Mouse (Mus musculus) embryonic facial prominence, embryonic 13.5 days (tissue): ENCODE measurements at regions not wholly inside any gene's neighbourhood (a gene's known extent, or its start where the extent isn't known, plus 50 kb on each side); places are given as distances from the start of the nearest gene placed in this dataset.

Source experiments
- ATAC-seq: fragments of 200-750 bp; cut with Nextera tagmentation; 2 replicates; pipeline ENCODE4 v1.8.0; 2017; ENCODE audit warnings: low read depth; ENCODE audit not compliant: insufficient number of reproducible peaks, insufficient read depth, low FRiP score, low TSS enrichment
- H3K27ac ChIP-seq: fragments of 300-500 bp; sonication (generic); 2 replicates; pipeline ENCODE4 v1.5.1; 2015; ENCODE audit warnings: moderate library complexity, mild to moderate bottlenecking, inconsistent platforms
- H3K27me3 ChIP-seq: fragments of 300-500 bp; sonication (generic); 2 replicates; pipeline ENCODE4 v1.6.1; 2015; ENCODE audit warnings: mild to moderate bottlenecking, inconsistent platforms
- H3K36me3 ChIP-seq: fragments of 300-500 bp; sonication (generic); 2 replicates; pipeline ENCODE4 v1.6.1; 2015; ENCODE audit warnings: mild to moderate bottlenecking, inconsistent platforms
- H3K4me1 ChIP-seq: fragments of 300-500 bp; sonication (generic); 2 replicates; pipeline ENCODE4 v1.6.1; 2015; ENCODE audit warnings: inconsistent platforms
- H3K4me2 ChIP-seq: fragments of 300-500 bp; sonication (generic); 2 replicates; pipeline ENCODE4 v1.6.1; 2015; ENCODE audit warnings: moderate library complexity, mild to moderate bottlenecking, inconsistent platforms
- H3K4me3 ChIP-seq: fragments of 300-500 bp; sonication (generic); 2 replicates; pipeline ENCODE4 v1.5.1; 2015; ENCODE audit warnings: mild to moderate bottlenecking, inconsistent platforms
- H3K9ac ChIP-seq: fragments of 300-500 bp; sonication (generic); 2 replicates; pipeline ENCODE4 v1.6.1; 2015; ENCODE audit warnings: mild to moderate bottlenecking, inconsistent platforms
- H3K9me3 ChIP-seq: fragments of 300-500 bp; sonication (generic); 2 replicates; pipeline ENCODE4 v1.6.1; 2016; ENCODE audit warnings: inconsistent platforms
- WGBS: fragments of 180-500 bp; shearing (Covaris S2); methylation state at CpG from one replicate; pipeline ENCODE4 v1.1.7; 2015; ENCODE audit warnings: mixed read lengths; 5-methylcytosine and 5-hydroxymethylcytosine counted together

- WGBS = 12% methylated on average over 15 of the region's 15 CpGs
- H3K9ac ChIP-seq = peak overlapping the region; percentile 16; the same call in 1 of the 2 replicates
Observed at GRCm38 (mm10) chr4:150758467-150759237, 95.1 kb upstream of the Errfi1 start.

GRCm38 (mm10) chr4:150757815-150758426 is 95.8 kb upstream of the Errfi1 start:
- Histone ChIP-seq H3K4me1 (peaks cover 22% of the 10 kb centered on the region), H3K27me3 (no peaks in the 10 kb centered on the region), H3K9me3 (no peaks in the 10 kb centered on the region), H3K36me3 (no peaks in the 10 kb centered on the region), H3K27ac (peak overlapping the region; percentile 52), H3K4me3 (no peak overlapping the region), H3K4me2 (peak overlapping the region; percentile 25), H3K9ac (peak overlapping the region; percentile 16; the same call in 1 of the 2 replicates)
- 33% methylated on average over 10 of the region's 10 CpGs for WGBS
- ATAC-seq = no peak

More at GRCm38 (mm10) chr4:150758467-150759237, 95.1 kb upstream of the Errfi1 start:
- Histone ChIP-seq H3K4me3 (no peak overlapping the region), H3K36me3 (no peaks in the 10 kb centered on the region), H3K27me3 (no peaks in the 10 kb centered on the region), H3K4me1 (peaks cover 22% of the 10 kb centered on the region), H3K4me2 (peak overlapping the region; percentile 25), H3K9me3 (no peaks in the 10 kb centered on the region), H3K27ac (peak overlapping the region; percentile 52)
- ATAC-seq = no peak

GRCm38 (mm10) chr4:150757291-150757741 is 96.4 kb upstream of the Errfi1 start:
- Histone ChIP-seq H3K4me2 (no peak overlapping the region), H3K4me1 (peaks cover 22% of the 10 kb centered on the region), H3K4me3 (no peak overlapping the region), H3K9ac (no peak overlapping the region), H3K27me3 (no peaks in the 10 kb centered on the region), H3K36me3 (no peaks in the 10 kb centered on the region), H3K27ac (peak overlapping the region; percentile 52), H3K9me3 (no peaks in the 10 kb centered on the region)
- ATAC-seq = no peak
- WGBS = 59% methylated on average over 10 of the region's 10 CpGs

- 97% methylated on average over 7 of the region's 7 CpGs for WGBS
- Histone ChIP-seq H3K36me3 (no peaks in the 10 kb centered on the region), H3K27me3 (no peaks in the 10 kb centered on the region)
Observed at GRCm38 (mm10) chr4:150755446-150755845, 98.3 kb upstream of the Errfi1 start.

GRCm38 (mm10) chr4:150752151-150752550 is 100.2 kb upstream of the Slc45a1 start:
- no peak for ATAC-seq
- Histone ChIP-seq H3K27me3 (no peaks in the 10 kb centered on the region), H3K36me3 (no peaks in the 10 kb centered on the region), H3K27ac (no peak overlapping the region), H3K9ac (no peak overlapping the region), H3K4me2 (no peak overlapping the region), H3K4me3 (no peak overlapping the region), H3K4me1 (peaks cover 24% of the 10 kb centered on the region), H3K9me3 (no peaks in the 10 kb centered on the region)
- WGBS = 81% methylated on average over 8 of the region's 8 CpGs

More at GRCm38 (mm10) chr4:150755446-150755845, 98.3 kb upstream of the Errfi1 start:
- no peak overlapping the region for H3K27ac ChIP-seq
- H3K4me3 ChIP-seq = no peak overlapping the region
- peaks cover 31% of the 10 kb centered on the region for H3K4me1 ChIP-seq
- H3K9me3 ChIP-seq = no peaks in the 10 kb centered on the region
- no peak overlapping the region for H3K9ac ChIP-seq
- no peak overlapping the region for H3K4me2 ChIP-seq
- no peak for ATAC-seq

- Histone ChIP-seq H3K4me3 (no peak overlapping the region), H3K9me3 (no peaks in the 10 kb centered on the region), H3K4me2 (no peak overlapping the region), H3K4me1 (peaks cover 33% of the 10 kb centered on the region), H3K36me3 (no peaks in the 10 kb centered on the region), H3K27me3 (no peaks in the 10 kb centered on the region), H3K9ac (no peak overlapping the region), H3K27ac (peak overlapping the region; percentile 65)
- no peak for ATAC-seq
- WGBS = 38% methylated on average over 13 of the region's 13 CpGs
Observed at GRCm38 (mm10) chr4:150750445-150751213, 98.7 kb upstream of the Slc45a1 start.

GRCm38 (mm10) chr4:150749066-150749465 is 97.1 kb upstream of the Slc45a1 start:
- H3K4me1 ChIP-seq = peaks cover 35% of the 10 kb centered on the region
- H3K4me2 ChIP-seq = no peak overlapping the region
- H3K27me3 ChIP-seq = no peaks in the 10 kb centered on the region
- no peak overlapping the region for H3K4me3 ChIP-seq
- no peaks in the 10 kb centered on the region for H3K9me3 ChIP-seq
- H3K9ac ChIP-seq = no peak overlapping the region
- 80% methylated on average over 8 of the region's 8 CpGs for WGBS
- no peak for ATAC-seq
- H3K36me3 ChIP-seq = no peaks in the 10 kb centered on the region
- no peak overlapping the region for H3K27ac ChIP-seq

- no peaks in the 10 kb centered on the region for H3K9me3 ChIP-seq
- H3K27ac ChIP-seq = no peak overlapping the region
- no peaks in the 10 kb centered on the region for H3K27me3 ChIP-seq
- WGBS = 63% methylated on average over 13 of the region's 13 CpGs
- H3K4me3 ChIP-seq = no peak overlapping the region
- no peaks in the 10 kb centered on the region for H3K36me3 ChIP-seq
- no peak for ATAC-seq
- peaks cover 35% of the 10 kb centered on the region for H3K4me1 ChIP-seq
- H3K4me2 ChIP-seq = no peak overlapping the region
- H3K9ac ChIP-seq = no peak overlapping the region
Observed at GRCm38 (mm10) chr4:150748099-150749000, 96.4 kb upstream of the Slc45a1 start.

GRCm38 (mm10) chr4:150746430-150746923 is 94.5 kb upstream of the Slc45a1 start:
- Histone ChIP-seq H3K27me3 (no peaks in the 10 kb centered on the region), H3K9me3 (no peaks in the 10 kb centered on the region), H3K4me2 (no peak overlapping the region), H3K9ac (no peak overlapping the region), H3K4me3 (no peak overlapping the region), H3K36me3 (no peaks in the 10 kb centered on the region), H3K27ac (peak overlapping the region; percentile 70), H3K4me1 (peaks cover 41% of the 10 kb centered on the region)
- ATAC-seq = no peak
- WGBS = 83% methylated on average over 13 of the region's 13 CpGs

GRCm38 (mm10) chr4:150745529-150746429 is 93.8 kb upstream of the Slc45a1 start:
- 33% methylated on average over 7 of the region's 7 CpGs for WGBS
- H3K36me3 ChIP-seq = no peaks in the 10 kb centered on the region
- H3K27ac ChIP-seq = peak overlapping the region; percentile 71

More at GRCm38 (mm10) chr4:150745529-150746429, 93.8 kb upstream of the Slc45a1 start:
- Histone ChIP-seq H3K9ac (no peak overlapping the region), H3K4me2 (no peak overlapping the region), H3K4me3 (no peak overlapping the region), H3K9me3 (no peaks in the 10 kb centered on the region), H3K4me1 (peaks cover 35% of the 10 kb centered on the region), H3K27me3 (no peaks in the 10 kb centered on the region)
- 0 out of 2 replicates have a peak, but pooled peaks have one; percentile 8 for ATAC-seq
